Mouse (Mus musculus) erythroblast, embryonic 14.5 days (primary cell): Measurements from ENCODE around the gene Sumf1. TPM values are rescaled to one million over a fixed set of nuclear protein-coding genes. Genes with fewer than 3 reads are reported as not detected.

Source experiments
- H3K27me3 ChIP-seq: 2 replicates; pipeline ENCODE4 v1.6.1; 2012; ENCODE audit warnings: inconsistent platforms; ENCODE audit not compliant: control insufficient read depth
- H3K36me3 ChIP-seq: 2 replicates; pipeline ENCODE4 v1.6.1; 2012; ENCODE audit warnings: mild to moderate bottlenecking, inconsistent platforms; ENCODE audit not compliant: control insufficient read depth
- H3K4me1 ChIP-seq: 2 replicates; pipeline ENCODE4 v1.6.1; 2012; ENCODE audit warnings: inconsistent platforms; ENCODE audit not compliant: control insufficient read depth
- H3K4me3 ChIP-seq: replicated peaks from 2 replicates; pipeline ENCODE3; 2012; ENCODE audit warnings: moderate library complexity, mild to moderate bottlenecking, inconsistent platforms
- H3K9me3 ChIP-seq: 2 replicates; pipeline ENCODE4 v1.6.1; 2012; ENCODE audit warnings: low read length, inconsistent platforms, mixed read lengths; ENCODE audit not compliant: control insufficient read depth
- GATA1 ChIP-seq: IDR thresholded peaks from 2 replicates; pipeline ENCODE4 v1.6.1; 2012; ENCODE audit warnings: low read length, inconsistent platforms, mixed read lengths
- TAL1 ChIP-seq: IDR thresholded peaks from 3 replicates; pipeline ENCODE4 v1.6.1; 2012; ENCODE audit warnings: low read length, inconsistent platforms, mixed read lengths
- polyA plus RNA-seq: library from polyadenylated mRNA; stranded (reverse); fragments of >175 nt; gene quantifications from 2 replicates; pipeline ENCODE4 v1.2.3, GENCODE M21; 2012

The Sumf1 gene
- polyA plus RNA-seq, 1 experiment = 1.5 TPM

DNA sequence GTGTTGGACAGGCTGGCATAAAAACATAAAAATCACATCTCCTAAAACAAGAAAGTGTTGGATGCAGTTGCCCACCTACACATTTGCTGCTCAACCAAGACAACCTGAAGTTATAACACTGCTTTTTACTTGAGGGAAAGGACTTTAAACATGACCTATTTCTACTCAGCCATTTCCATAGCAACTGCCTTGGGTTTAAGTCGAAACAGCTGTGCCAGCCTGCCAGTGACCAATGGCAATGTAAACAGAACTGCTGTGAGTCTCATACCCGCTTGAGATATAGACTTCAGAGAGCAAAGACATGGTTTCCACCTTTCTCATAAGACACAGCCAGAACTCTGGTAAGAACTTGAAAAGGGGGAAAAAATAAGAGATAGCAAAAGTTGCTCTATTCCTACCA is 24.8 kb downstream of the Sumf1 start:
- no peak overlapping the region for H3K4me3 ChIP-seq
- H3K9me3 ChIP-seq = no peaks in the 10 kb centered on the region
- TF ChIP-seq GATA1 = no peak
- no peak for TF ChIP-seq TAL1
- H3K4me1 ChIP-seq = peaks cover under 1% of the 10 kb centered on the region; the same call in 1 of the 2 replicates
- H3K36me3 ChIP-seq = no peaks in the 10 kb centered on the region
- H3K27me3 ChIP-seq = no peaks in the 10 kb centered on the region

DNA sequence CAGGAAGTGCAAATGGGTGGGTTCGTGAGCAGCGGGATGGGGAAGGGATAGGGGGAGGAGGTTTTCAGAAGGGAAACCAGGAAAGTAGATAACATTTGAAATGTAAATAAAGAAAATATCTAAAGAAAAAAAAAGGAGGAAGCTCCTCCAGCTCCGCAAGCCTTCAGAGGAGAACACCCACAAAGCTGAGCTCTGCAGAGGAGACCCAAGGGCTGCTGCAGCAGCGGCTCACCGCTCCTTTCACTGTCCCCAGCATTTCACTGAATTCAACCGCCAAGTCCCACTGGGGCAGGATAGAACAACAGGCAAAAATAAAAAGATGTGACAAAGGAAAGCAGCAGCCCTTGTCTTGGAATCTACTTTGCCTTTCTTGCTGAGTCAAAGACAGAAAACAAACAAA is 28.5 kb downstream of the Sumf1 start:
- no peaks in the 10 kb centered on the region for H3K27me3 ChIP-seq
- peaks cover 8% of the 10 kb centered on the region for H3K36me3 ChIP-seq
- H3K4me1 ChIP-seq = no peaks in the 10 kb centered on the region
- TF ChIP-seq GATA1 (no peak), TAL1 (no peak)
- H3K4me3 ChIP-seq = no peak overlapping the region
- H3K9me3 ChIP-seq = no peaks in the 10 kb centered on the region

DNA sequence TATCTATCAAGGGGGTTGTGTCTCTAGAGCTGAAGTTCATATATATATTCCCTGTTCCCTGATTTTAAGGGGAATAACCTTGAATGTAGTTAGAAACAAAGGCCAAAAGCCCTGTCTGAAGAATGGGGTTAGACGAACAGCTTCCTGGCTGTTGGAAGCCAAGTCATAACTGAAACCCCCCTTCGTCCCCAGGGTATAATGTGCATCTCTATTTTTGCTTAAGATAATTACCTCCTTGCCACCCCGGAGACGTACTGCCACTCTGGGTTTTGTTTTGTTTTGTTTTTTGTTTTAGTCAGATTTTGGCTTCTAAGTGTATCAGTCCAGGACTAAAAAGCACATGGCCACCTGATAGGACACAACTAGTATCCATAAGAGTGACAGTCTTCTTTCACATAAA is 31.1 kb downstream of the Sumf1 start:
- Histone ChIP-seq H3K36me3 (peaks cover 11% of the 10 kb centered on the region), H3K4me1 (no peaks in the 10 kb centered on the region), H3K9me3 (no peaks in the 10 kb centered on the region), H3K4me3 (no peak overlapping the region), H3K27me3 (no peaks in the 10 kb centered on the region)
- TF ChIP-seq TAL1 (no peak), GATA1 (no peak)

DNA sequence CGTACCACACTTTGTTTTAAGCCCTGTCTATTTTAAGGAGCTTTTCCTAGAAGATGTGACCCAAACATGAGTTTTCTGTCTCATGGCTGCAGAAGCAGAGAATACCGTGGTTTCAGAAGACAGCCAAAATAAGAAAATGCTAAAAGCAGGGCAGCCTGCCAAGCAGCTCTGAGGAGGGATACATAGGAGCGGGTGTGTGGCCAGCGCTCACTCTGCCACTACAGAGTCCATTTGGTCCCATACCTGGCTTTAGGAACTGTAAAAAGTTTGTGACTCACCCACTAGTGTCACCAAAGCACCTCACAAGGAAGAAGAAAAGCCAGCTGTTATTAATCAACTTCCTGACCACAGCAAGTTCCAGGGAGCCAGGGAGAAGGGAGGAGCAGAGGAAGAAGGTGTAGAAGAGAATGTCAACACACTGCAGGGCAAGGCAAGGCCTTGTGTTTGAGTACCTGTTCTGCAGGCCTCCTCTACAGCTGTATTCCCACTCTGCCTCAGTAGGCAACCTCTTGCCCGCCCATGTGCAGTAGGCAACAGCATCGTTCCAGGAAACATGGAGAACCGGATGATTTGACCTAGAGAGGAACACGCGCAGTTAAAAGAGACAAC is 32.6 kb downstream of the Sumf1 start:
- peaks cover 11% of the 10 kb centered on the region for H3K36me3 ChIP-seq
- H3K4me3 ChIP-seq = no peak overlapping the region

DNA sequence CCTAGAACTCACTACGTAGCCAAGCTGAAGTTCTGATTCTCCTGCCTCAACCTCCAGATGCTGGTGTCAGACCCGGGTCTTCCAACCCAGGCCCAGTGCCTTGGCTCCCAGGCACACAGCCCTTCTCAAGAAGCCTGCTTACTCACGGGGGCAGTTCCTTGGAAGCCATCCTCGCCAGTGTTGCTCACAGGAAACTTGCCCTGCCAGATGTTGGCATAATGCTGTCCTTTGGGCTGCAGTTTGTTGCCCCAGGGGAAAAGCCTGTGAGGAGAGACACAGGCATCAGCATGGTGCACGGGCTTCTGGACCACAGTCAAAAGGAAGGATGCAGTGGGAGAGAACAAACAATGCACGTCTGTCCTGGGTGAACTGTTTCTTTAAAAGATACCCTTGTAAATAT is 33.3 kb downstream of the Sumf1 start:
- H3K4me1 ChIP-seq = no peaks in the 10 kb centered on the region
- TF ChIP-seq GATA1 (no peak), TAL1 (no peak)
- no peaks in the 10 kb centered on the region for H3K9me3 ChIP-seq
- H3K4me3 ChIP-seq = no peak overlapping the region
- no peaks in the 10 kb centered on the region for H3K27me3 ChIP-seq
- H3K36me3 ChIP-seq = peaks cover 14% of the 10 kb centered on the region

More for the DNA sequence above, 32.6 kb downstream of the Sumf1 start:
- no peaks in the 10 kb centered on the region for H3K27me3 ChIP-seq
- TF ChIP-seq TAL1 = no peak
- no peak for TF ChIP-seq GATA1
- no peaks in the 10 kb centered on the region for H3K4me1 ChIP-seq
- no peaks in the 10 kb centered on the region for H3K9me3 ChIP-seq

DNA sequence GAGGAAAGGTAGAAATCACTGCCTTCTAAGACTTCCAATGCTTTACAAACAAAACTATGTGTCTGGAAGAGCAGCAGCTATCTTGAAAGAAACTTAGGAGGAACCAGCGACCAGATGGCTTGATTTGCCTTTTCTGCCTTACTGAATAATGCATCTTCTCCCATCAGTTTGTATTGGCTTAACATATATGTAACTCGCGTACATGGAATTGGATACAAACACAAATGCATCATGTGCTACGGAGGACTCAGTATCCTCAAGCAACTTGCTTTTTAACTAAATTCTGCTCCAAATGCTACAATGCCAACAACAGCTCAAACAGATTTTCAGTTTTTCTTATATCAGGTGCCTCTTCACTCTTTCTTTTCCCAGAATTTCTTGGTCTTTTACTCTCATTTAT is 36.1 kb downstream of the Sumf1 start:
- Histone ChIP-seq H3K27me3 (no peaks in the 10 kb centered on the region), H3K4me3 (no peak overlapping the region), H3K9me3 (no peaks in the 10 kb centered on the region), H3K4me1 (no peaks in the 10 kb centered on the region), H3K36me3 (peaks cover 23% of the 10 kb centered on the region)
- TF ChIP-seq GATA1 = no peak
- TF ChIP-seq TAL1 = no peak

DNA sequence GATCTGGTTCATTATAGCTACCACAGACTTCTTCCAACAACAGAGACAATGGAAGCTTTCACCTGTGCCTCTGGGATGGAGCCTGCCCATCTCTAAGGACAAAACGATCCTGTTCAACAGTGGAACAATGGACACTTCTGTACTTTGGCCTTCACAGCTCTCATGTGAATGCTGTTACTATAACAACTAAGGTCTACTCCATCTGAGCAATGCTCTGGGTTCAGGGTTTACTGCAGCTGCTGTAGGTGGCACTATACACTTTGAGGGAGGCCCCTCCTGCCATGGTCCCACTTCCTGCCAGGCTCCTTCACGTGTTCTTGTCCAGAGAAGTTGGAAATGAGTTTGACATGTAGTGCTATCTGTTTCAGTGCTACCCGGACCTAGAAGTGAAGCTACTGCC is 36.9 kb downstream of the Sumf1 start:
- Histone ChIP-seq H3K4me1 (no peaks in the 10 kb centered on the region), H3K27me3 (no peaks in the 10 kb centered on the region), H3K4me3 (no peak overlapping the region), H3K9me3 (no peaks in the 10 kb centered on the region), H3K36me3 (peaks cover 23% of the 10 kb centered on the region)
- TF ChIP-seq TAL1 (no peak), GATA1 (no peak)

DNA sequence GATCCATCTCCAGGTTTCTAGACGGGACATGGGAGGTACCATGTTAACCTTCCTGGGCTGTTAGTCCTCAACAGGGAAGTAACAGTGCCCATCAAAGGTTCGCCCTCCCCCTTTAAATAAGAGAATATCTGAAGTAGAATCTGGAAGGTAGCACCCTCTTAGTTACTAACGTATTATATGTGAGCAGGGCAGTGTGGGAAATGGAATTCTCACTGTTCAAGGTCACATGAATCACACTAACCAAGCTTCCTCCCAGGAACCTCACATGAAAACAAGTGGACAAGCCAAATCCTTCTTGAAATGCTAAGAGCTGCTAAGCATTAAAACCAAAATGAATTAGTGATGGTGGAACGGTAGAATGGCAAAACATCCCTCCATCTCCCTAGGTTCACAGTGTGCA is 38.7 kb downstream of the Sumf1 start:
- no peaks in the 10 kb centered on the region for H3K27me3 ChIP-seq
- H3K4me1 ChIP-seq = no peaks in the 10 kb centered on the region
- TF ChIP-seq TAL1 (no peak), GATA1 (no peak)
- no peak overlapping the region for H3K4me3 ChIP-seq
- no peaks in the 10 kb centered on the region for H3K9me3 ChIP-seq
- H3K36me3 ChIP-seq = peaks cover 13% of the 10 kb centered on the region

DNA sequence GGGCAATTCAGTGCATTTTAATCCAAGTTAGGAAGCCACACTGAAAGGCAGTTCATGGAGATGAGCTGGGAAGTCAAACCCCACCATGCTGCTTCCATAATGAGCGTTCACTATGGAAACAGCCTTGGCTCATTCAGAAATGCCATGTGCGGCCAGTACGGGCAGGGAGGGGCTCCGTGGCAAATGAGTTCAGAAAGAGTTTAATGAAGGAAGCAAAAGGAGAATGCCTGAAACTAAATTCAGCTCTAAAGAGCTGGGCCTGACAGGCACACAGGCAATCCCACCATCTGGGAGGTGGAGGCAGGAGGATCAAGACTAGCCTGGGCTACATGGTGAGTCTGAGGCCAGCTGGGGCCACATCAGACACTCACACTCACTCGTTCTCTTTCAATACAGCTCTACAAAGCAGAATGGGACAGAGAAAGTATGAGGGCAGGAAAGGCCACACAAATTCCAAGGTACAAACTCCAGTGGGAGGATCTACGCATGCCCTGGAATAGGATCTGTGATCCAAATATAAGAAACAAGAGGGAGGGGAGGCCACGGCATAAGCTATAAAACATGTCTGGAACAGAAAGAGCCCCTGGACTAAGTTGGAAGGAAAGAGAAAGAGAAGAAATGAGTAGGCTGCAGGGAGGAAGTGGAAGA is 39.3 kb downstream of the Sumf1 start:
- H3K4me1 ChIP-seq = no peaks in the 10 kb centered on the region
- H3K4me3 ChIP-seq = no peak overlapping the region
- H3K36me3 ChIP-seq = peaks cover 13% of the 10 kb centered on the region
- no peaks in the 10 kb centered on the region for H3K27me3 ChIP-seq
- no peaks in the 10 kb centered on the region for H3K9me3 ChIP-seq
- TF ChIP-seq TAL1 (no peak), GATA1 (no peak)
